Mouse (Mus musculus) hematopoietic stem cell, adult 5-6 weeks (primary cell): ENCODE data around the gene Phox2b. TPM values are rescaled to one million over a fixed set of nuclear protein-coding genes. Genes with fewer than 3 reads are reported as not detected.

Experiments used
- ATAC-seq, 2 experiments: fragments of 125-278 bp in 1 of 2; replicated peaks in 1 of 2; 2 replicates each; pipeline ENCODE4 v1.8.0; 2016 to 2017; ENCODE audit warnings: inconsistent platforms in 2 of 2, mild to moderate bottlenecking in 2 of 2, moderate number of reproducible peaks in 2 of 2, low read depth in 1 of 2, moderate TSS enrichment in 1 of 2; ENCODE audit not compliant: low FRiP score in 2 of 2, poor library complexity in 2 of 2, severe bottlenecking in 2 of 2, insufficient read depth in 1 of 2, low TSS enrichment in 1 of 2
- total RNA-seq: library from RNA; stranded (forward); fragments of 172-1452, 232-1000 nt; gene quantifications from 2 replicates; pipeline ENCODE4 v1.2.3, GENCODE M21; 2017

The Phox2b gene
- not detected in 2 replicates for total RNA-seq

DNA sequence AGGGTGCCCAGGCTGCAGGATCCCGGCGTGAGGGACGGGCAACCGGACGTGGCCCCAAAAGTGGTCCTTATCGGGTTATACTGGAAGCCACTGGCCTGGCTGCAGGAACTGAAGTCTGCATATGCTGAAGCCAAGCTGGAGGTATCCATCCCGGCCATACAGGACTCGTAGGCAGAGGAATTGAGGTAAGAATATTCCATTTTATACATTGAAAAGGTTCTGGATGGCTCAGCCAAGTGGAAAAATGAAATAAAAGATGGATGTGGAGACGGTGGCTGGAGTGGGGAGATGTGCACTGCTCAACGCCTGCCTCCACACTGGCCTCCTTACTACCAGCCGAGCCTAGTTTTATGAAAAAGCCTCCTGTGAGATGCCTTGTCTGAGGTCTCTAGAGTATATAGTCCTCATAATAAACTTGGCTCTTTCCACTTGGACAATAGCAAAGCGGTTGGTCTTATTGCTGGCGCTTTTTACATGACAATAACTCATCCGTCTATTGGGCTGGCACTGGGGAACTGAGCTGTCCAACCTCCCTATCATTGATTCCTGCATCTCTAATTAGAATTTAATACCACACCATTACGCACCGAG, at the start of gene Phox2b:
Gene Phox2b, minus strand, starts transcription at position 569 of the 591 bp plus-strand sequence.
- ATAC-seq = no peak

DNA sequence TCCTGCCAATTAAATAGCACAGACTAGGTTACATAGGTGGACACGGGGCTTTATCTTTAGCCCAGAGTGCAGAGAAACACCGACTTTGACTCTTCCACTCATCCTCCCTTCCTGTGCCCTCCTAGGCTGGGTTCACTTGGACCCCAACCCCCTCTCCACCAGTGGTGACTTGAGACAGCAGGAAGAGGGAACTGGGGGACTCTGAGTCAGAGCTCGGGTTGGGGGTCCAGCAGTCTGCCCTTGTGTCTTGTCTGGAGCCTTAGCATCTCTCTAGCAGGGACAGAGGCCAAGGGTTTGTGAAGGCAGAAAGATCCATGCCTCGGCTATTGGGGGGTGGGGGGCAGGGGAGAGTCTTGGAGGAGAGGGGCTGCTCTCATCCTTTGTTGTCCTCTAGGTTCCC, 43.5 kb upstream of the Phox2b start:
- no peak for ATAC-seq

DNA sequence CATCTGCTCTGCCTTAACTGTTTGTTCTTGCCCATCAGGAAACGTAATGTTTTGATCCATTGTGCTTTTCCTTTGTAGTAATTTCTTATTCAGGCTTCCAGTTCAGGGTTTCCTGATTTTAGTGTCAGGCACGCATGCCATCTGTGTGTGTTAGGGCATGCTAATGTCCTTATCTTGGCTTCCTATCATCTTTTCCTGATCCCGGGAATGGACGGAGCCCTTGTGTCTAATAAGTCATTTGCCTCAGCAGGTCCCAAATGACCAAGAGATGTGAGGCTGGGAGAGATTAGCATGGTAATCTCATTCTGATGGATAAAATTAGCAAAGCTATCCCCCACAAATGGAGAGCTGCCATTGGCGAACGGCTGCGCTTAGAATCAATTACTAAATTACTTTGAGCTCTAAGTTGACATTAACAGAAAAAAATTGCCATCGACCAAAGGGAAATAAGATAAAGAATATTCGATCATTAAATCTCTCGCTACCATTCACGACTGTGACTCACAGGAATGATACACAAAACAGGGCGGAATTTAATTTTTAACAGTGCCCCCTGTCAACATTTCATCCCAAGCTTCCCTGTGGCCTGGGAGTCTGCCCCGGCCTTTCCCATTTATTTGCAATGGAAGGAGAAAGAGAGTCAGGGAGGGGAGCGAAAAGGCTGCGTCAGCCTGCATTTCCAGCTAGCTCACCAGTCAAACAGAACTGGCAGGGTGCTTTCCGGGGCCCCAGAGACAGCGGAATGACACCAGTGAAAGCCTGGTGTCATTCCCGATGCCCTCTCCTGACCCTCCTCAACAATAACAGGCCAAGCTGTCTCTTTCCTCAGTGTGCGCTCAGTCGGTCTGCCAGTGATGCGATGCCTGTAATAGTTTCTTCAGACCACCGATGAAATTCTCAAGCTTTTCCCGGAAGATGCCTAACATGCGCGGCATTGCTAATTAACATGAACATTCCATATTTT, 40.2 kb upstream of the Phox2b start:
- ATAC-seq = no peak

DNA sequence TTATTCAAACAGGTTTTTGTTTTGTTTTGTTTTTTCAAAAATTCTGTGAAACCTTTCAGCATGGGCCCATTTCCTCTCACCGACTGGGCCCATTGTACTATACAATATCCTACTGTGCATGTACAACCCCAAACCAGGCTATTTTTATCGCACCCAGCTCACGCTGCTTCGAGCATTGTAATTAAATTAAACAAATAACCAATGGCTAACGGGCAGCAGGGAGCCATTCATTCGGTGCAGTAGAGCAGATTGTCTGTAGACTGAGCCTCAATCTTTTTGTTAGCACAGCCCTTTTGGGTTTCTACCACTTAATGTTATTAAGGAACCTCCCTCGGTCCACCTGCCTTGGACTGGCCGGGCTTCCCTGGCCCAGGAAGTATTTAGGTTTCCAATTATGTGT, 39.5 kb upstream of the Phox2b start:
- no peak for ATAC-seq

DNA sequence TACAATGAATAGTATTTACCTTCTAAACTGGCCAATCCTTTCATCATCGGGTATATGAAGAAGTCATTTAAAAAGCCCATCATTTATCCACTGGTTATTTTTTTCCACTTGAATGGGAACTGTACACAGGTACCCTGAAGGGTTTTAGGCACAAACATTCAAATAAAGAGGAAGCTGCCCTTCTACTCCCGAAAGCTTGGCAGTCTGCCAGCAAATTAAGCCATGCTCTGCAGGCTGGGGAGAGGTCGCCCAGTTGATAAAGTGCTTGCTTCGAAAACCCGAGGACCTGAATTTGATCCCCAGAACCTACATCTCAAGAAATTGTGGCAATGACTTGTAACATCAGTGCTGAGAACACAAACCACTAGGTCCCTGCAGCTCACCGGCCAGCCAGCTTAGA, 35.6 kb upstream of the Phox2b start:
- peak; percentile 42 to 56; a peak in 2 of 4 replicates for ATAC-seq

DNA sequence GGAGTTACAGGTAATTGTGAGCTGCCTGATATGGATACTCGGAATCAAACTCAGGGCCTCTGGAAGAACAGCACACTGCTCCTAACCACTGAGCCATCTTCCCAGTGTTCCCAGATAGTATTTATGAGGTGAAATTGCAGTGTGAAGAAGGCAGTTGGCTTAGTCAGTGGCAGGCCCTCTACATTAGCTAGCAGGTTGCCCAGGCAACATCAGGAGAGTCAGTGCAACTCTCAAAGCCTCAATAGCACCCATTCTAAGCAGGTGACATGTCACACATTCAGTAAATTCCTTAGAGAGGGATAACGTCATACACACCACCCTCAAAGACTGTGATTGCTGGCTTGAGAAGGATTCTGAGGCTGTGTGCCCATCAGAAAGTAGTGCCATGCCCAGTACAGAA, 32.6 kb upstream of the Phox2b start:
- ATAC-seq = no peak

DNA sequence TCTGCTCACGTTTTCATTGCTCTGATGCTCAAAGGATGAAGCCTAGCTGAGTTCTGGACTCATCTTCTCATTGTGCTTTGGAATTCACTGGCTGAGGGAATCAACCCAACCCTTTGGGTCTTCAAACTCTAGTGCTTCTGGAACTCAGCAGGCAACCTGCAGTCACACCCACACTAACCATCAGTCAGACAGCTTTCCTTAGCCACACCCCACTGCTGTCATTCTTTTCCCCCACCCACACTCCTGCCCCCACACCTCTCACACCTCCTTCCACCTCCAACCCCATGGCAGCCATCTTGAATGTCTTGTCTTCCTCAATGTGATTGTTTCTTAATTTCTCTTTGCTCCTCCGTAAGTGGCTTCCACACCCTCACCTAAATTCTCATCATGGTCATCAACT, 7.2 kb upstream of the Phox2b start:
- ATAC-seq = no peak

DNA sequence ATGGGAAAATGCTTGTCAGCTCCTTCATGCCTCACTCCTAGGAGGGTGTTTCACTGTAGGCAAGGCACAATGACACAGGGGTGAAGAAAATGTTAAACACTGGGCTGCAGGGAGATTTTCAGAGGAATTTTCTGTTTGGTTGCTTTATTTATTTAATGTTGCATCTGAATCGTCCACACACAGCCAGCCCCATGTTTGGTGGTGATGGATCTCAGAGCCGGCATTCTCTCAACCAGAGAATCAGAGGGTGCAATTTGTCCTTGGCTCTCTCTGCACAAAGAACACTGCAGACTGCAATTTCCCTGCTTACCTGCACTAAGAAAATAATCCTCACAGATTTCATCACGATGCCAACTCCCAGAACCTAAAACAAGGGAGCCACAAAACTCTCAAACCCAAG, 3.9 kb upstream of the Phox2b start:
- ATAC-seq = no peak

DNA sequence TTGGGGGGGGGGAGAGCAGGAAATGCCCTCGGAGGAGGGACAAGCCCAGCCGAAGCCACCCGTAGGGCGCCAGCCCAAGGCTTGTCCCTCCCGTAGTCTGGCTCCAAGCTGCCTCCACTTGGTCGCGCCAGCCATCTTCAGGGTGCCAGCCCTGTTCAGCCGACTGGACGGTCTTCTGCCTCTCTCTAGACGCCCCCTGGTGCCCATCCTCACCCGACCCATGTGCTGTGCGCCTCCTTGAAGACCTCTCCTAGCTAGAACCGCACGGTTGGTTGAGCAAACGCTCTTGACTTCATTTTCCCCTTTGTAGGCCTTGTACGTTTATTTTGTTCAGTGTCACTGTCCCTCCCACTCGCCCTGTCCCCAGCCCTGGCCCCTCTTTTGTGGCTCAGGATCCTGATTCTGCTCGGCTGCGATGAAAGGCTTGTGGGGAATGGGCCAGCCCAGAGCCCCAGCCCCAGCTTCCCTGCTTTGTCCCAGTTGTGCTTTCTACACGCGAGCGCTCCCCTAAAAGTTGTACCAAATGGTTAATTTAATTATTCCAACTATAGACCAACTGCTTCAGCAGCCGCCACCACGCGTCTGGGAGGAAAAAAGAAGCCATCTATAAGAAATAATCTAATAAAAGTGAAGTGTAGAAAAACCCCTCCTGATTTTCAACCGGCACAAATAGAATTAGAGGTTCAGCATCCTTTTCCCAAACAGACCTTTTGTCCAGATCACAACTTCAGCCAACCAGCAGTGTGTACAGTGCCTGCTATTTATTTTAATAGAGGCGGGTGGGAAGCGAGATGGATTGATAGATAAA, 2.9 kb upstream of the Phox2b start:
- ATAC-seq = no peak

DNA sequence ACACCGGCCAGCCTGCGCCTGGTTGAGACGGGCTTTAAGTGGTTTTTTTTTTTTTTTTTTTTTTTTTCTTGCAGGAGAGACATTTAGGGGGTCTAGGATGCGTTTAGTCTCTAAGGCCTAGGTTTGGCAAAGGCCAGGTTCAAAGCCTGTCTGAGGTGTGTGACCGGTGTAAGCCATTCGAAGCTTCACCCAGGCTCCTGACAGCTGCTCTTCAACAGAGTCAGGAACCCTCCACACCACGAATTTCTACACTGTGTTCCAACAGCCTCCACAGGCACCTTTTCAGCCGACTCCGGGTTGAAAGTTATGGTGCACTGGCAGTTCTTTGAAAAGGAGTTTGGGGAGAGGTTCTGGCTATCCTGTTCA, 2.3 kb upstream of the Phox2b start:
- no peak for ATAC-seq

DNA sequence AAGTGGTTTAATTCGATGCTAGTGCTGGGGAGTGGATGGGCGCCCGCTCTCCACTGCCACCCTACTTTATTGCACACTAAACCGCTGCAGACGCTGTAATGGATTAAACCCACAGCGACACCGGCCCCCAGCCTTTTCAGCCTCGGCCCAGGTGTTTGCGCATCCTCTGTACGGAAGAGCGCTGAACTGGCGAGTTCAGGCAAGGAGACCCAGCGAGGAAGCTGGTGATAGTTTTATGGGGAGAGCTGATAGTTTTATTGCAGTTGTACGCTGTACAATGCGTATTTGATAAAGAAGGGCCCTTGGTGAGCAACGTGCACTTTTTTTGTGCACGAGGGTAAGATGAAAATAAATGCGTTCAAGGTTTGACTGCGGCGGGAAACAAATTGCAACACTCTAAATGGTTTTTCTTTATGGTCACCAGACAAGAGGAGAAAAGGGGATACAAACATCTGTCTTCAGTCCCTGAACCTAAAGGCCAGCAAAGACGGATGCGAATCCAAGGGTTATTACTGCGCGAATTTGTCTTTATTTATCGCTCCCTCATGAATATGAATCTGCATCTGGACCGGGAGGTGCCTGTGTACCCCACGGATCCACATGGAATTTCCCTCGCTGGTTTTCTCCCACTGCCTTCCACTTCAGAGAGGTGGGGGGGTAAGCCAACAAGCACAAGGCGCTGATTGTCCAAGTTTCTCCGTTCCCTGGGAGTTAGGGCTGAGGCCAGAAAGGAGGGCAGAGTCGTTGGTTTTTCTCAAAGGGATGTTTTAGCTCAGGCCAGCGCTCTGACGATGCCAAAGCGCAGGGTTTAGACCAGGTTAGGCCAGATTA, 1.7 kb upstream of the Phox2b start:
- no peak for ATAC-seq

DNA sequence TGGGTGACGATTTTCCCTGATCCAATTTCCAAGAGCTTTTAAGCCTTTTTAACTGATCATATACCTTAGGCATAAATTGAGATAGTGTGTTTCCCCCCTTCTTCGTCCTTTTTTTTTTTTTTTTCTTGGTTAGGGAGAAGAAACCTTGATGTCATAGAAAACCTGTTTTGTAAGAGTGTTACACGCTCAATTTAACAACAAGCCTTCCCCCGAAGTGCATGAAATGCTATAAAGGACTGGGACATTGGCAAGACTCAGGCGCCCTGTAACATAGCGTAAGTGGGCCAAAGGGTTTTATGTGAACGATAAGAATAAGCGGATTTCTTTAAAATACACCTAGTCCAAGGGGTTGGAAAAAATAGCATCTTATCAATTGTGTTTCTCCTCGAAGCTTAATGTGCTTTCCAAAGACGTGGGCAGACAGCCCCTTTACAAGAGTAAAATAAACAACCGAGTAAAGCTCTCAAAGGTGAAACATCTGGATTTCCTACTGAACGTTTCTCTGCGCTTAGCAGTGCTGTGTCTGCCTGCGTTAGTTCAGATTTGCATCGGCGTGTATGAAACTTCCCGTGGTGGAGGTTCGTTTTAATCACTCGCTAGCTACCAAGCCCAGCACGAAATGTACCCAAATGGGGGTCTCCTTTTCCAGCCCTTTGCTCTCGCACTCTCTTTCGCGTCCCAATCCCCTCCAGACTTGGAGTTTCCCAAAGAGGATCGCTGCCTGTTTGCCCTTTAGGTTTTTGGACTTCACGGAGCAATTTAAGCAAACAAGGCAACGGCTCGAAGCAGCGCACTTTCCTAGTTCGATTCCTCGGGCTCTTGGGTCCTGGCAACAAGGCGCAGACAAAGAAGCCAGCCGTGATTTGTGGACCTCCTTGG, 531 bp upstream of the Phox2b start:
- no peak for ATAC-seq

DNA sequence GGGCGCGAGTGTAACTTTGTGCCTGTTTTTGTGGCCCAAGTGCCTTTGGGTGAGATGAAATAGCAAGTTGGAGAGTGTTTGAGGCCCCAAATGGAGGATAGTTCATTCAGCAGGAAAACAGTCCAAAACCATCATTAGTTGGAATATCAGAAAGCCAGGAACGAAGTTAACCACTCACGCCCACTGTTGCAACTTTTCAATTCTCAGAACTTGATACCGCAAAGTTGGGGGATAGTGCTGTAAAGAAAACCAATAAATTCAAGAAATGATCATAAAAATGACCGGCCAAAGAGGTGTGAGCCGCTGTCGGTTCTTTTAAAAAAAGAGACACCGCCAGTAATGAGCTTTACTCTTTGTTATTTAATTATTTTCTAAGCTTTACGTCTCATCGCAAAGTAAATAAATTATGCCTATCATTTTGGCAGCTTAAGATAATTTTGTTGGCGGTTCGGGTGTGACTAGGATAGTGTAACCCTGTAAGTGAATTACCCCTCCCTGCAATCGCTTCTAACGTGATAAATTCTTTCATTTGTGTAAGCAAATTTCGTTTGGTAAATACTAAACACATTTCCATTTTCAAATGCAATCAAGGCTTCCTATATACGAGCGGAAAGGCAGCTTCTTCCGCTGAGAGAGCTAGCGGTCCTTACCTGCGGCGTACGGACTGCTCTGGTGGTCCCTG, 909 bp downstream of the Phox2b start:
- ATAC-seq = no peak

DNA sequence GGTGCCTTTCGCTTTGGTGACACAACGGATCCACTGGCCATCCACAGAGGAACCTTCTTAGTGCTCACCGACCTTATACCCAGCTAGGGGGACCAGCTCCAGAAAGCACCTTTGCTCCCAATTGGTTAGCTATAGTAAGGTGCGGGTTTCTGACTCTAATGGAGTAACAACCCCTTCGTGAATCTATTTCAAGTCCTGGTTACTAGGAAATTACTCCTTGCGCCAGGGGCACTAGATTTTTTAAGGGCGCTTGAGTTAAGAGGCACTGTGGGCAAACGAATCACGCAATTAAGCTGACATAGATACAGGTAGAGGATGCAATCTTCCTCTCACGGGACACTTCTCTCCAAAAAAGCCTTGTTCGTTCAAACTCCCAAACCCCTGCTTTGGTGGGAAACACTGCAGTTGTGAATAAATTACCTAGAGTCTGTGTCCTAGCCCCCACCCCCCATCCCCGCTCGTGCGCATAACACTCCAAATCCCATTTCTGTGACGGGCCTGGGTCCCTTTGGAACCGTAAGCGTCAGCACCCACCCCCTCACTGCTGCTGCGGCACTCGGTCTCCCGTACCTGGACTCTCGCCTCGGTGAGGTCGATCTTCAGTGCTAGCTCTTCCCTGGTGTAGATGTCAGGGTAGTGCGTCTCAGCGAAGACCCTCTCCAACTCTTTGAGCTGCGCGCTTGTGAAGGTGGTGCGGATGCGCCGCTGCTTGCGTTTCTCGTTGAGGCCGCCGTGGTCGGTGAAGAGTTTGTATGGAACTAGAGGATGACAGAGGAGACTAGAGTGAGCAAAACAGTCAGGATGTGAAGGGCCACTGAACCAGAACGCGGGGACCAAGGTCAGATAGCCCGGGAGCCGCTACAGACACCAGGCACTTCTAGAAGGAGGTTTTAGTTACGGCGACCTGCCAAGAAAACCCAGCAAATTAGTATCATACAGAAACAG, 1.7 kb downstream of the Phox2b start:
- no peak for ATAC-seq

DNA sequence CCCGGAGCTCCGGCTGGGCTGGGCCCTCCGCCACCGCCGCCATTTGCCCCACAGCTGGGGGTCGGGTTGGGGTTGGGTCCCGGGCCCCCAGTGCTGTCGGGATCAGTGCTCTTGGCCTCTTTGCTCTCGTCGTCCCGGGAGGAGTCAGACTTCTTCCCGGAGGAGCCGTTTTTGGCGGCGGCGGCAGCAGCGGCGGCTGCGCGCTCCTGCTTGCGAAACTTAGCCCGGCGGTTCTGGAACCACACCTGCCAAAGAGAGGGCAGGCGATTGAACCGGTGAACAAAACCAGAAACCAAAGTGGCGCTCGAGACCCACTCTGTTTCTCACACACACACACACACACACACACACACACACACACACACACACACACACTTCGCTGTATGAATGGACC, 2.7 kb downstream of the Phox2b start:
- ATAC-seq = no peak
